8 mouse cellular contexts compared by ENCODE assay signal in genomic region chr7:75913952-75914351, GRCm38 (mm10).
DNase-seq lines count a peak whose midpoint lies in the region; ATAC-seq and TF ChIP-seq lines count a peak whose summit lies in the region.

No protein-coding gene starts in this region.

- peak; percentile 76 for DNase-seq in liver, embryonic 11.5 days (ENCODE audit: low spot score)
- peak; percentile 85 for DNase-seq in naive thymus-derived CD4-positive, alpha-beta T cell, adult 2 months (ENCODE audit: low read depth)
- peak; percentile 68 to 88 for DNase-seq in spleen, postnatal 4 days (ENCODE audit: low spot score in 2 of 2)

- no peaks in the 10 kb centered on the region for H3K27me3 ChIP-seq in C2C12 (ENCODE audit: control insufficient read depth, insufficient read depth, insufficient read length)
- no peaks in the 10 kb centered on the region for H3K27me3 ChIP-seq in heart, embryonic 11.5 days (ENCODE audit: control insufficient read depth, insufficient read depth, low read length)
- H3K27me3 ChIP-seq in kidney, embryonic 15.5 days = no peaks in the 10 kb centered on the region
- H3K27me3 ChIP-seq in liver, embryonic 11.5 days (replicated peaks; ENCODE audit: control insufficient read depth, insufficient read depth, low read length) = no peaks in the 10 kb centered on the region

- no peaks in the 10 kb centered on the region for H3K36me3 ChIP-seq in C2C12 (ENCODE audit: control insufficient read depth, insufficient read depth)
- no peaks in the 10 kb centered on the region for H3K36me3 ChIP-seq in heart, embryonic 11.5 days (ENCODE audit: control insufficient read depth, insufficient read depth, low read length)
- H3K36me3 ChIP-seq in kidney, embryonic 15.5 days = no peaks in the 10 kb centered on the region
- H3K36me3 ChIP-seq in liver, embryonic 11.5 days (ENCODE audit: control insufficient read depth, insufficient read depth, low read length) = no peaks in the 10 kb centered on the region

- no peak overlapping the region for H3K9ac ChIP-seq in heart, embryonic 11.5 days (ENCODE audit: low read depth, low read length)
- H3K9ac ChIP-seq in kidney, embryonic 15.5 days = no peak overlapping the region
- H3K9ac ChIP-seq in liver, embryonic 11.5 days (ENCODE audit: low read depth, low read length) = no peak overlapping the region

- no peaks in the 10 kb centered on the region for H3K9me3 ChIP-seq in heart, embryonic 11.5 days (replicated peaks; ENCODE audit: control insufficient read depth, low read length)
- no peaks in the 10 kb centered on the region for H3K9me3 ChIP-seq in kidney, embryonic 15.5 days (replicated peaks)
- no peaks in the 10 kb centered on the region for H3K9me3 ChIP-seq in liver, embryonic 11.5 days (ENCODE audit: control insufficient read depth, low read length)

- H3K27ac ChIP-seq in bone marrow macrophage, adult 2 months (ENCODE audit: insufficient read depth, low read depth, low read length) = no peak overlapping the region
- no peak overlapping the region for H3K27ac ChIP-seq in embryonic fibroblast, embryonic 13.5 days (ENCODE audit: insufficient read depth, low read length)
- no peak overlapping the region for H3K27ac ChIP-seq in heart, embryonic 11.5 days (ENCODE audit: low read depth, low read length)
- no peak overlapping the region for H3K27ac ChIP-seq in kidney, embryonic 15.5 days
- H3K27ac ChIP-seq in liver, embryonic 11.5 days (ENCODE audit: low read depth, low read length) = no peak overlapping the region

- WGBS in heart, embryonic 11.5 days (ENCODE audit: insufficient replicate concordance) = 4% methylated on average over 7 of the region's 7 CpGs
- WGBS in kidney, embryonic 15.5 days = 5% methylated on average over 7 of the region's 7 CpGs
- 2% methylated on average over 7 of the region's 7 CpGs for WGBS in liver, embryonic 11.5 days

- H3K4me1 ChIP-seq in bone marrow macrophage, adult 2 months (ENCODE audit: control insufficient read depth, insufficient read depth, low read length) = no peaks in the 10 kb centered on the region
- H3K4me1 ChIP-seq in embryonic fibroblast, embryonic 13.5 days (ENCODE audit: control insufficient read depth, insufficient read depth, low read length) = no peaks in the 10 kb centered on the region
- H3K4me1 ChIP-seq in heart, embryonic 11.5 days (ENCODE audit: control insufficient read depth, insufficient read depth, low read length) = no peaks in the 10 kb centered on the region
- peaks cover 12% of the 10 kb centered on the region for H3K4me1 ChIP-seq in kidney, embryonic 15.5 days
- H3K4me1 ChIP-seq in liver, embryonic 11.5 days (replicated peaks; ENCODE audit: control insufficient read depth, insufficient read depth, low read length) = no peaks in the 10 kb centered on the region

- TF ChIP-seq POLR2A in bone marrow macrophage, adult 2 months (IDR thresholded peaks at IDR 0.05; ENCODE audit: borderline replicate concordance, low read depth, low read length) = no peak
- no peak for TF ChIP-seq POLR2A in embryonic fibroblast, embryonic 13.5 days (IDR thresholded peaks at IDR 0.05; ENCODE audit: low read depth, low read length)

- TF ChIP-seq CTCF in C2C12 (IDR thresholded peaks at IDR 0.05; ENCODE audit: control insufficient read depth, insufficient read depth, insufficient read length) = peak; percentile 88
- TF ChIP-seq CTCF in bone marrow macrophage, adult 2 months (IDR thresholded peaks at IDR 0.05; ENCODE audit: low read depth, low read length) = peak; percentile 49; the same call in 1 of the 2 replicates
- TF ChIP-seq CTCF in embryonic fibroblast, embryonic 13.5 days (IDR thresholded peaks at IDR 0.05; ENCODE audit: borderline replicate concordance, insufficient read depth, low read length) = peak; percentile 84

- no peaks in the 10 kb centered on the region for H3K79me2 ChIP-seq in C2C12 (ENCODE audit: control insufficient read depth, insufficient read depth)

- ATAC-seq in heart, embryonic 11.5 days (replicated peaks; ENCODE audit: insufficient number of reproducible peaks, low FRiP score, low TSS enrichment) = peak; percentile 68; the same call in 1 of the 2 replicates
- peak; percentile 71 for ATAC-seq in kidney, embryonic 15.5 days (replicated peaks; ENCODE audit: low FRiP score)
- ATAC-seq in liver, embryonic 11.5 days (replicated peaks; ENCODE audit: low FRiP score) = peak; percentile 75

- no peak overlapping the region for H3ac ChIP-seq in C2C12 (ENCODE audit: control insufficient read depth, insufficient read length, low read depth)

- H3K4me2 ChIP-seq in heart, embryonic 11.5 days = no peak overlapping the region
- H3K4me2 ChIP-seq in kidney, embryonic 15.5 days = no peak overlapping the region
- H3K4me2 ChIP-seq in liver, embryonic 11.5 days = no peak overlapping the region

- H3K79me3 ChIP-seq in C2C12 (ENCODE audit: low read depth) = no peaks in the 10 kb centered on the region

- no peak overlapping the region for H3K4me3 ChIP-seq in C2C12 (ENCODE audit: insufficient read depth, poor library complexity, severe bottlenecking)
- H3K4me3 ChIP-seq in bone marrow macrophage, adult 2 months (ENCODE audit: insufficient read depth, low read length) = no peak overlapping the region
- no peak overlapping the region for H3K4me3 ChIP-seq in embryonic fibroblast, embryonic 13.5 days (ENCODE audit: insufficient read depth, low read length)
- H3K4me3 ChIP-seq in heart, embryonic 11.5 days (ENCODE audit: low read depth, low read length) = no peak overlapping the region
- no peak overlapping the region for H3K4me3 ChIP-seq in kidney, embryonic 15.5 days (replicated peaks)
- no peak overlapping the region for H3K4me3 ChIP-seq in liver, embryonic 11.5 days (ENCODE audit: low read depth, low read length)

TF ChIP-seq in C2C12, 6 proteins besides CTCF, POLR2A, EP300 and RAD21:
- peak; percentile 73 for TF ChIP-seq MYOD1 (IDR thresholded peaks at IDR 0.05; ENCODE audit: control insufficient read depth, insufficient read length, low read depth)
- TF ChIP-seq USF1 (IDR thresholded peaks at IDR 0.05; ENCODE audit: low read depth) = no peak
- TF ChIP-seq FOSL1 (IDR thresholded peaks at IDR 0.05; ENCODE audit: insufficient read depth, low read length, poor library complexity, severe bottlenecking) = no peak
